Mouse (Mus musculus) stomach, embryonic 15.5 days (tissue): ENCODE measurements around the gene Acbd4. TPM values are rescaled to one million over a fixed set of nuclear protein-coding genes. Genes with fewer than 3 reads are reported as not detected.

ENCODE experiments used
- ATAC-seq: fragments of 200-750 bp; cut with Nextera tagmentation; 2 replicates; pipeline ENCODE4 v1.8.0; 2017; ENCODE audit warnings: low read depth, moderate number of reproducible peaks, moderate TSS enrichment; ENCODE audit not compliant: insufficient read depth, low FRiP score
- H3K27ac ChIP-seq: fragments of 300-500 bp; sonication (generic); 2 replicates; pipeline ENCODE4 v1.5.1; 2015; ENCODE audit warnings: mild to moderate bottlenecking, inconsistent platforms
- H3K27me3 ChIP-seq: fragments of 300-500 bp; sonication (generic); replicated peaks from 2 replicates; pipeline ENCODE4 v1.6.1; 2015; ENCODE audit warnings: inconsistent platforms
- H3K36me3 ChIP-seq: fragments of 300-500 bp; sonication (generic); 2 replicates; pipeline ENCODE4 v1.6.1; 2015; ENCODE audit warnings: inconsistent platforms
- H3K4me1 ChIP-seq: fragments of 300-500 bp; sonication (generic); 2 replicates; pipeline ENCODE4 v1.6.1; 2015; ENCODE audit warnings: inconsistent platforms
- H3K4me2 ChIP-seq: fragments of 300-500 bp; sonication (generic); 2 replicates; pipeline ENCODE4 v1.6.1; 2015; ENCODE audit warnings: mild to moderate bottlenecking, inconsistent platforms
- H3K4me3 ChIP-seq: fragments of 300-500 bp; sonication (generic); replicated peaks from 2 replicates; pipeline ENCODE4 v1.5.1; 2015; ENCODE audit warnings: inconsistent platforms
- H3K9ac ChIP-seq: fragments of 300-500 bp; sonication (generic); 2 replicates; pipeline ENCODE4 v1.6.1; 2015; ENCODE audit warnings: inconsistent platforms
- H3K9me3 ChIP-seq: fragments of 300-500 bp; sonication (generic); 2 replicates; pipeline ENCODE4 v1.6.1; 2016; ENCODE audit warnings: inconsistent platforms
- WGBS: fragments of 180-500 bp; shearing (Covaris S2); methylation state at CpG from one replicate; pipeline ENCODE4 v1.1.7; 2015; 5-methylcytosine and 5-hydroxymethylcytosine counted together
- polyA plus RNA-seq: library from polyadenylated mRNA; unstranded; fragments of >200 nt; fragmentation: Nextera tagmentation; extraction: Ambion mirVana; gene quantifications from 2 replicates; pipeline ENCODE4 v1.2.1, GENCODE M21; 2015

The Acbd4 gene
- polyA plus RNA-seq, 1 experiment from 2014 or later: 23.7 TPM

DNA sequence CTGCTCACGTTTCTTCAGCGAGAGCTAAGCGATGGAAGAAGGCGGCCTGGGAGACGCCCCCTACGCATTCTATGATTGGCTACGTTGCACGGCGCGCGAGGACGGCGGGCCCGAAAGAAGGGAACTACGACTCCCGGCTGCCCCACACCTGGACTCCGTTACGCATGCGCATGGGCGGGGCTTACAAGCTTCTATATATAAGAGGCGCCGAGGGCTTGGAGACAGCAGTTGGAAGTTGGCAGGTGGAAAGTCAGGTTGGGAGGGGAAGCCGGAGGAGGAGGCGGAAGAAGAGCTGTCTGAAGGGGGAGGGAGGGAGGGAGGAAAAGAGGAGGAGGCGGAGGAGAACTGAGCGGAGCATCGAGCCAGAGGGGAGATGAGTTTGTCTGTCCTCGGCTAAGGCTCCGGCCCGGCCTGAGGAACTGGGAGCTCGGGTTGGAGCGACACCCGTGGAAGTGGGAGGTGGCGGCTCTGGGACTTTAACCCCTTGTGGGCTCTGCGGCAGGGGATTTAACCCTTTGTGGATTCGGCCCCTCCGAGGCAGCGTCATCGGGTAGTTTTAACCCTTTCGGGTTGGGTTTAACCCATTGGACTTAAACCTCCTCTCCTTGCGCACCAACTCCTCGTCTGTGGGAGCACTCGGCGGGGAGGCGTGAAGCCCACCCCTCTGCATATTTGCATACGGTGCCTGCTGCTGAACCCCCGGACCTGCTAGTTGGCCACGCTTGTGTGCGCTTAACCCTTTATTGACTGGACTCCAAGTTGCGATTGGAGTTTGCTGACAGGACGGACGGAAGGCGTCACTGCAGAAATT lies 14.7 kb downstream of the Acbd4 start, which contains the start of gene Hexim1:
Gene Hexim1 (plus strand): TSS at position 224 of the 811 bp plus-strand sequence.
- WGBS: under 1% methylated on average over 53 of the region's 53 CpGs
- peak; percentile 94 for ATAC-seq
- no peaks in the 10 kb centered on the region for H3K36me3 ChIP-seq
- H3K9me3 ChIP-seq: no peaks in the 10 kb centered on the region
- H3K4me3 ChIP-seq: peak within 1 kb of the TSS; percentile 74
- peaks cover 27% of the 10 kb centered on the region for H3K4me1 ChIP-seq
- peak within 1 kb of the TSS; percentile 95 for H3K27ac ChIP-seq
- H3K4me2 ChIP-seq: peak within 1 kb of the TSS; percentile 80
- no peaks in the 10 kb centered on the region for H3K27me3 ChIP-seq
- peak within 1 kb of the TSS; percentile 57 for H3K9ac ChIP-seq

DNA sequence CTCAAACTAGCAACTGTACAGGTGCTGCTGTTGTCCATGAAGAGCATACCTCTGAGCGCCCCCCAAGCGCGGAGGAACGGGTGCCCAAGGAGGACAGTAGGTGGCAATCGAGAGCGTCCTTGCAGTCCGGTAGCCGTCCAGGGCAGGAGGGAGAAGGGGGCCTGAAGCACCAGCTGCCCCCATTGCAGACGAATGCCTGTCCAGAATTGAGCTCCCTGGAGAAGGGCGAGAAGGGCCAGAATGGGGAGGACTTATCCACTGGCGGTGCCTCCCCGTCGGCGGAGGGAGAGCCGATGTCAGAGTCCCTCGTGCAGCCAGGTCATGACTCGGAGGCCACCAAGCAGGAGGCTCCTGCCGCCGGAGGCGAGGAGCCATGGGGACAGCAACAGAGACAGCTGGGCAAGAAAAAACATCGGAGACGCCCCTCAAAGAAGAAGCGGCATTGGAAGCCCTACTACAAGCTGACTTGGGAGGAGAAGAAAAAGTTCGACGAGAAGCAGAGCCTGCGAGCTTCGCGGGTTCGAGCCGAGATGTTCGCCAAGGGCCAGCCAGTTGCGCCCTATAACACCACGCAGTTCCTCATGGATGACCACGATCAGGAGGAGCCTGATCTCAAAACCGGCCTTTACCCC lies 15.6 kb downstream of the Acbd4 start:
- Histone ChIP-seq H3K4me2 (peak overlapping the region; percentile 80), H3K9me3 (no peaks in the 10 kb centered on the region), H3K36me3 (no peaks in the 10 kb centered on the region), H3K27ac (peak overlapping the region; percentile 94), H3K9ac (peak overlapping the region; percentile 57), H3K27me3 (no peaks in the 10 kb centered on the region), H3K4me3 (peak overlapping the region; percentile 74), H3K4me1 (peaks cover 18% of the 10 kb centered on the region)
- ATAC-seq: 0 out of 2 replicates have a peak, but pooled peaks have one; percentile 20
- WGBS: under 1% methylated on average over 35 of the region's 35 CpGs

DNA sequence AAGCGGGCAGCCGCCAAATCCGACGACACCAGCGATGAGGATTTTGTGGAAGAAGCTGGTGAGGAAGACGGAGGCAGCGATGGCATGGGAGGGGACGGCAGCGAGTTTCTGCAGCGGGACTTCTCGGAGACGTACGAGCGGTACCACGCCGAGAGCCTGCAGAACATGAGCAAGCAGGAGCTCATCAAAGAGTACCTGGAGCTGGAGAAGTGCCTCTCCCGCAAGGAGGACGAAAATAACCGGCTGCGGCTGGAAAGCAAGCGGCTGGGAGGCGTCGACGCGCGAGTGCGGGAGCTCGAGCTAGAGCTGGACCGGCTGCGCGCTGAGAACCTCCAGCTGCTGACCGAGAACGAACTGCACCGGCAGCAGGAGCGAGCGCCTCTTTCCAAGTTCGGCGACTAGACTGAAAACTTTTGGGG lies 16.1 kb downstream of the Acbd4 start:
- Histone ChIP-seq H3K4me3 (peak overlapping the region; percentile 74), H3K27me3 (no peaks in the 10 kb centered on the region), H3K9me3 (no peaks in the 10 kb centered on the region), H3K9ac (peak overlapping the region; percentile 57; the same call in 1 of the 2 replicates), H3K27ac (peak overlapping the region; percentile 94), H3K4me1 (peaks cover 13% of the 10 kb centered on the region), H3K36me3 (no peaks in the 10 kb centered on the region), H3K4me2 (peak overlapping the region; percentile 80)
- no peak for ATAC-seq
- WGBS: under 1% methylated on average over 38 of the region's 38 CpGs

DNA sequence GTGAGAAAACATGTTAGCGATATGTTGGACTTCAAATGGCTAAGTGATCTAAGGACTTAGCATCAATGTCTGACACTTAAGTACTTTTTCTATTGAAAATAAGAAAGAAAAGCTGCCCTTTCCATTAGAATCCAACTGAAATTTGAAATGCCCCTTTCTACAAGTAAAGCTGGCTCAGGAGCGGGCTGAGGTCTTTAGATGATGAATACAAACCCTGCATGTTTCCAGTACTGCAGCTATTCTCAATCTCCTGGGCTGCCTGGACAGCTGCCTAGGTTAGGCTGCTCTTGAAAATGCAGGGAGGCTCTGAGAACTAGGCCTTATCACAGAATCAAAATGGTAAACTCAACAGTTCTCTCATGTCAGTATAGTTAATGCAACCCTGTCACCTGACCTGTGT lies 17.4 kb downstream of the Acbd4 start:
- 71% methylated on average over 2 of the region's 2 CpGs for WGBS
- Histone ChIP-seq H3K9me3 (no peaks in the 10 kb centered on the region), H3K27ac (no peak overlapping the region), H3K4me1 (peaks cover 10% of the 10 kb centered on the region), H3K36me3 (no peaks in the 10 kb centered on the region), H3K9ac (no peak overlapping the region), H3K27me3 (no peaks in the 10 kb centered on the region), H3K4me3 (peak overlapping the region; percentile 74; the same call in 1 of the 2 replicates), H3K4me2 (peak overlapping the region; percentile 80)
- ATAC-seq: no peak

DNA sequence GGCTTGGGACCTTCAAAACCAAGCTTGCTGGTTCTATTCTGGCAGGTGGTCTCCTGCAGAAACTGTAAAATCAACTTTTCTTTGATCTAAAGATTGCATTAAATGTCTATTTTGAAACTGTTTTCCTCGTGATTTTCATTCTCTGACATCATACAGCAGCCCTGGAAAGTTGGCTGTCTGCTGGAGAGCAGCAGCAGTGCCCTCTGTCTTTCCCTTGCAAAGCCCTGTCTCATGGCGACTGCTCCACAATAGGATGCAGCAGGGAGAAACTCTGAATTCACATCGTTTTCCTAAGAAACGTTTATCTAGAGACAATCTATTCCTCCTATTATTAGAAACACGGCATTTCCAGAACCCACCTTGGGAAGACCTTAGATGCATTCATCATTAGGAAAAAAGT lies 18.1 kb downstream of the Acbd4 start:
- H3K36me3 ChIP-seq: no peaks in the 10 kb centered on the region
- H3K27me3 ChIP-seq: no peaks in the 10 kb centered on the region
- H3K9ac ChIP-seq: no peak overlapping the region
- H3K9me3 ChIP-seq: no peaks in the 10 kb centered on the region
- peaks cover 7% of the 10 kb centered on the region for H3K4me1 ChIP-seq
- WGBS: 49% methylated on average over 5 of the region's 5 CpGs
- no peak overlapping the region for H3K27ac ChIP-seq
- H3K4me2 ChIP-seq: no peak overlapping the region
- ATAC-seq: no peak
- H3K4me3 ChIP-seq: no peak overlapping the region

DNA sequence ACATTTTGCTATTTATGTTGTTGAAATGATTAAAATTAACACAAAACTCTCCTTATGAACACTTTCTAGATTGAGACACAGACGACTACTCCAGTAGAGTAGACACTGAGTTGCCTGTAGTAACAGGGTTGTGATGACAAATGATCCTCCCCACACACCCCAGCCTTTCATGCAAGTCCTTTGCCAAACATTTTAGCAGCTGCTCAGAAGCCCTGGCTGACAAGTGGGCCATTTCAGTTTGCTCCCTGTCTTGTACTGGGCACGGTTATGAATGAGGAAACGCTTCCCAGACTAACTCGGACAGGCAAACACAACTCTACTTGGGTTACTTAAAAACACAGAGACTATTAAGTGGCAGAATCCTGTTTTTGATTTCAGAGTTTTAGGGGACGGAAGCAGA lies 18.8 kb downstream of the Acbd4 start:
- no peaks in the 10 kb centered on the region for H3K36me3 ChIP-seq
- 27% methylated on average over 5 of the region's 5 CpGs for WGBS
- H3K4me3 ChIP-seq: no peak overlapping the region
- H3K27me3 ChIP-seq: no peaks in the 10 kb centered on the region
- no peak overlapping the region for H3K4me2 ChIP-seq
- no peak overlapping the region for H3K9ac ChIP-seq
- no peaks in the 10 kb centered on the region for H3K9me3 ChIP-seq
- no peak overlapping the region for H3K27ac ChIP-seq
- no peak for ATAC-seq
- peaks cover 6% of the 10 kb centered on the region for H3K4me1 ChIP-seq

DNA sequence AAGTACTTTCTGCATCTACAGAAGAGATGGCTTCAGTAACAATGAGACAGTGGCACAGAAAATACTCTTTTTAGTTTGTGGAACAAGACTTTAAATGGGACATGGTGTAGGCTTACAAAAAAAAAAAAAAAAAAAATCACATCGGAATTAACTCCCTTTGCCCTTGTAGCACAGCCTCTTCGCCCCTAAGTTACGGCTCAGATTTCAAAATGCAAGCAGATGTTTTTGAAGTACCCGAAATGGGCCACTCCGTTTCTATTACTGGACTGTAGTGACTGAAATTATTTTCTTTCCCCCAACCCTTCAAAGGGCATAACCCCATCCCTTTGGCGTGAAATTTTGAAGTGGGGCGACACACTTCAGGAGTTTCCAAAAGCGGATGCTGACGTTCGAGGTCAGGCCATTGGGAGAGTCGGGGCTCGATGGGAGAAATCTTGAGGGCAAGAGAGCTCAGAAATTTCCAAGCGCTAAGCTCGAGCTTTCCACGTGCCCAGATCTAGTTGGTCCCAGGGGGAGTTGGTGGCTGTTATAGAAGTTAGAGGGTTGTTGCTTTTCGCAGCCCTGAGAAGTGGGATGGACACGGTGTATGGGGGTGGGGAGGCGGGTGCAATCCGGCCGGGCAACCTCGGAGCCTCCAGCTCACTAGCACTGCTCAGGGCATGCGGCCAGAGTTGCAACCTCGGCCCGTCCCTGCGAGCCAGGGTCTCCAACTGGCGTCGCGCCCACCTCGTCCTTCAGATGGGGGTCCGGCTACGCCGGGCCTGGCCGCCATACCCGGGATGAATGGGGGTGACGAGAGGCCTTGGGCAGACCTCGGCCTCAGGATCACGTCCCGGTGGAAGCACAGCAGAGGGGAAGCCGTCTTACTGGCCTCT lies 30.5 kb downstream of the Acbd4 start, which contains the start of gene Hexim2:
Gene Hexim2 (plus strand): TSS at position 729 of the 875 bp plus-strand sequence.
- peak within 1 kb of the TSS; percentile 97 for H3K27ac ChIP-seq
- peak; percentile 40; the same call in 1 of the 2 replicates for ATAC-seq
- H3K36me3 ChIP-seq: no peaks in the 10 kb centered on the region
- H3K9me3 ChIP-seq: no peaks in the 10 kb centered on the region
- WGBS: under 1% methylated on average over 39 of the region's 39 CpGs
- peak within 1 kb of the TSS; percentile 70 for H3K4me2 ChIP-seq
- peaks cover 24% of the 10 kb centered on the region for H3K4me1 ChIP-seq
- H3K4me3 ChIP-seq: peak within 1 kb of the TSS; percentile 92
- peak within 1 kb of the TSS; percentile 99 for H3K9ac ChIP-seq
- H3K27me3 ChIP-seq: no peaks in the 10 kb centered on the region

DNA sequence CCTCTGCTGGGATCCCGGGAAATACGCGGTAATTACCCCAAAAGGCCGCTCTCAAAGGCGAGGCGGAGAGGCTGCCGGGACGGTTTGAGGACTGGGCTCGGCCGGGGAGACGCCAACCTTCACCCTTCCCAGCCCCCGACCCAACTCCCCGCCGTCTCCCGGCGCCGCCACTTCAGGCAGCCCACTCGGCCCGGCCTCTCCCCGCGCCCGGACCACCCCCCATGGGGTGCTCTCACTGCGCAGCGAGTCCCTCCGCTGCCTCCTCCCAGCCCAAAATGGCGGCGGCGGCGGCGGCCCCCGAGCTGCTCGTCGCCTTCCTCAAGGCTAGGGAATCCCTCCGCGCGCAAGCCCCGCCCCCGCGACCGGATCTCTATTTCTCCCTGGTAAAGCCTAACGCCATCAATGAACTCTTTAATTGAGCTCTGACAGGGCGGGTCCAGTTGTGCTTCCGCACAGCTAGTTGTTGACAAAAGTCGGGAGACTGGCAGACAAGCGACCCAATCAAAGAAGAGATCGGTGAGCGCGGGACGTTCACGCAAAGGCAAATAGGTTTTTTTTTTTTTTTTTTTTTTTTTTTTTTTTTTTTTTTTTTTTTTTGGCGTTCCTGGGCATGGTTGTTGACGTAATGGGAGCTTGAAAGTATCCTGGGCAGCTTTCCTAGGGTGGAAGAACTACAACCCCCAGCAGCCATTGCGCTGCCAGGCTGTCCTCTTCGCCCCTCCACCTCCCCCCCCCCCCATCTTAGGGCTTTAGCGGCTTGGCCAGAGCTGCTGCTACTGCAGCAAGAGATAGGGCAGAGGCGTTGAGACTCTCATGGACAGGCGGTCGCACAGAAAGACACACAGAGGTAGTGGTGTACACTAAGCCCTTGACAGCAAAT lies 31.3 kb downstream of the Acbd4 start:
- Histone ChIP-seq H3K4me1 (peaks cover 24% of the 10 kb centered on the region), H3K27ac (peak overlapping the region; percentile 97), H3K9me3 (no peaks in the 10 kb centered on the region), H3K4me3 (peak overlapping the region; percentile 92), H3K36me3 (no peaks in the 10 kb centered on the region), H3K27me3 (no peaks in the 10 kb centered on the region), H3K9ac (peak overlapping the region; percentile 99), H3K4me2 (peak overlapping the region; percentile 70)
- under 1% methylated on average over 48 of the region's 58 CpGs for WGBS
- ATAC-seq: peak; percentile 93

DNA sequence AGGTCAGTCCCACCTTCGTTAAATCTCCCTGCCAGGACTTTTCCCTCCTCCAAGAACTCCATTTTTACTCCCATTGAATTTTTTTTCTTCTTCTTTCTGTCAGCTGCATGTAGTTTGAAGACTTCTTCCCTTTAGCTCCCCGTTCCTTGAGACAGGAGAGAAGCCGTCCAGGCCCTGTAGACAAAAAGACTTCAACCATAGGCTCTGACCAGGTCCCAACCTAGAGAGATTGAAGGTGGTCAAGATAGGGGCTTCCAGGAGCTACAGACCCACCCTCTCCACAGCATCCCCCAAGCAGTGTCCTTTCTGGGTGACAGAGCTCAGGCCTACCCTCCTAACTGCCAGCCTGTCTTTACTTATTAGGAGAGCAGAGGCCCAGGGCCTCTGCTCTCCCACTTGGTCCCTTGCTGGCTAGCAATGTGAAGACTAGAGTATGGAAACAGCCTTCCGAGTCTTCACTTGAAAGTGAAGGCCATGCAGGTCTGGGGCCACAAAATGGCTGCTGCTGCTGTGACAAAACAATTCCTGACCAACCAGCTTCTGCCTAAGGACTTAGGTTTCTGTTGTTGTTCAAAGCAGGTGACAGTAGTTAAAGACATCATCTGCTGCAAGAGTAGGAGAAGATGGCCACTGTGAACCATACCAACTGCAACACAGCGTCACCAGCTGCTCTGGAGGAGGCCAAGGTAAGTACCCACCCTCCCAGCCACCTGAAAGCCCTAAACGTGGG lies 32.1 kb downstream of the Acbd4 start:
- H3K27me3 ChIP-seq: no peaks in the 10 kb centered on the region
- H3K4me2 ChIP-seq: peak overlapping the region; percentile 52
- H3K4me1 ChIP-seq: peaks cover 24% of the 10 kb centered on the region
- peaks cover 3% of the 10 kb centered on the region; the same call in 1 of the 2 replicates for H3K36me3 ChIP-seq
- WGBS: 49% methylated on average over 6 of the region's 6 CpGs
- H3K27ac ChIP-seq: peak overlapping the region; percentile 80
- no peak for ATAC-seq
- no peaks in the 10 kb centered on the region for H3K9me3 ChIP-seq
- H3K9ac ChIP-seq: peak overlapping the region; percentile 29; the same call in 1 of the 2 replicates
- H3K4me3 ChIP-seq: peak overlapping the region; percentile 28

DNA sequence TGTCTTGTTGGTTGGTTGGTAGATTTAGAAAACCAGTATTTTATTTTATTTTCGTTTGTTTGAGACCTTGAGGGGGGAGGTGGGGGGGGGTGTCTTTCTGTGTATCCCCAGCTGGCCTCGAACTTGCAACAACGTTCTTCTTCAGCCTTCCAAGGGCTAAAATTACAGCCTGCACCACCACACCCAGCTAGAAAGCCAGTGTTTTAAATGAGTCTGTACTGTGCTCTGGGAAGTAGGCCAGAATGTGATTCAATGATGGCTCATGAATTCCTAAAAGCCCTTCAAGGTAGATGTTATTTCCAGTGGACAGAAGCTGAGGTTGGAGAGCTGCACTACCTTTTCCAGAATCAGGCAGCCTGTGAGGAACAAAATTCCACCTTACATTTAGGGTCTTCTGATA lies 32.7 kb downstream of the Acbd4 start:
- Histone ChIP-seq H3K27me3 (no peaks in the 10 kb centered on the region), H3K9ac (no peak overlapping the region), H3K27ac (peak overlapping the region; percentile 80; the same call in 1 of the 2 replicates), H3K9me3 (no peaks in the 10 kb centered on the region), H3K36me3 (peaks cover 6% of the 10 kb centered on the region; the same call in 1 of the 2 replicates), H3K4me3 (no peak overlapping the region), H3K4me1 (peaks cover 24% of the 10 kb centered on the region), H3K4me2 (no peak overlapping the region)
- no peak for ATAC-seq
- 70% methylated on average over 3 of the region's 3 CpGs for WGBS
